ENCODE assay signal across 9 mouse cellular contexts in genomic region chr10:73103383-73103994, GRCm38 (mm10). TPM values are rescaled to one million over a fixed set of nuclear protein-coding genes. Genes with fewer than 3 reads are reported as not detected.
DNase-seq lines count a peak whose midpoint lies in the region.
"Had no signal": no experiment of that assay in that cellular context is flagged by ENCODE, and none has a peak within 500 bp of the region (broad histone marks: within the 10 kb centered on the region; RNA-seq: fewer than 3 reads in every experiment).

No protein-coding gene starts in this region.

- DNase-seq in adrenal gland, postnatal 36 days, result peak; percentile 29 to 40
- no peak for DNase-seq in adrenal gland, postnatal 4 days (ENCODE audit: low spot score in 2 of 2)
- DNase-seq in kidney, postnatal 4 days, result peak; percentile 19 to 24
- DNase-seq in kidney, postnatal 14 days, result no peak
- peak; percentile 29 for DNase-seq in R1 (ENCODE audit: low read depth, low spot score)
- DNase-seq in retina, postnatal 1 day, result peak; percentile 26
- DNase-seq in spleen, postnatal 36 days (ENCODE audit: low spot score in 2 of 2), result no peak
- DNase-seq in urinary bladder, postnatal 25 days (ENCODE audit: low spot score), result no peak
- DNase-seq: lung, adult 2 months had no signal

RNA-seq across cellular contexts. Expression of gene Pcdh15, which starts 4.3 kb away (rescaled TPM):
- total RNA-seq in adrenal gland, postnatal 36 days (2021), result 1 to 10 TPM; 4.1 to 4.3 TPM
- total RNA-seq in adrenal gland, postnatal 4 days (2021), result 1 to 10 TPM; 6.0 to 8.3 TPM

Comparison
In these comparisons a context has a peak if more than half of its experiments do, and no peak if none do; other contexts are left out.
1. DNase-seq: peak in adrenal gland, postnatal 36 days (2 of 2), kidney, postnatal 4 days (2 of 2), R1 (single experiment) and retina, postnatal 1 day (single experiment); none in adrenal gland, postnatal 4 days (0 of 2), kidney, postnatal 14 days (single experiment), spleen, postnatal 36 days (0 of 2) and urinary bladder, postnatal 25 days (single experiment).